Mouse (Mus musculus) CD4-positive, CD25-positive, alpha-beta regulatory T cell, adult 4 months (primary cell): ENCODE measurements around the gene Jun. TPM values are rescaled to one million over a fixed set of nuclear protein-coding genes. Genes with fewer than 3 reads are reported as not detected.

Experiments
- ATAC-seq: one replicate; pipeline ENCODE4 v1.8.0; 2017
- polyA plus RNA-seq, 2 experiments: library from polyadenylated mRNA; unstranded; fragments of 100-300 nt; shearing (Covaris generic); gene quantifications; one replicate each; pipeline ENCODE4 v1.2.1; 2017

Gene Jun
- polyA plus RNA-seq, 2 experiments from 2014 or later: 19.7 to 31.0 TPM

DNA sequence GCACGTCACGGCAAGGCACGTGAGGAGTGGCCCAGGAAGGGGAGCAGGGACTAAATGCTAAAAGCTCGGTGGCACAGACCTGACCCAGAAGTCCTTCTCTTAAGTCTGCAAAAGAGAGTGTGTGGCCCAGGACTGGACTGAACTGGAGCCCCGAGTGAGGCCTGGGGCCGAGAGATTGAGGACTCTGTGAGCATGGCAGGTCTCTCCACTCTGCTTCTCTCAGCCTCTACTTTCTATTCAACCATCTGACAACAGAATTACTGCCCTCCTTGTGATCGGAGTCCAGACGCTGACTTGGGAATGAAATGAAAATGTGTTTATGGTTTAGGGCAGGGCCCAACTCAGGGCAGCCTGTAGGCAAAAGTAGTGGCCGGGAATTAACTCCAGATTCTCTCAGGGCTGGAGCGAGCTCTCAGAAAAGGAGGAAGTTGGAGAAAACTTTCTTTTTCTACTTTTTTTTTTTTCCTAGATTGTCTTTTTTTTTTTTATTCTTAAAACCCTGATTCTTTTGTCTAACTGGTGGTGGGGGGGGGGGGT, 21.3 kb upstream of the Jun start:
- no peak for ATAC-seq

DNA sequence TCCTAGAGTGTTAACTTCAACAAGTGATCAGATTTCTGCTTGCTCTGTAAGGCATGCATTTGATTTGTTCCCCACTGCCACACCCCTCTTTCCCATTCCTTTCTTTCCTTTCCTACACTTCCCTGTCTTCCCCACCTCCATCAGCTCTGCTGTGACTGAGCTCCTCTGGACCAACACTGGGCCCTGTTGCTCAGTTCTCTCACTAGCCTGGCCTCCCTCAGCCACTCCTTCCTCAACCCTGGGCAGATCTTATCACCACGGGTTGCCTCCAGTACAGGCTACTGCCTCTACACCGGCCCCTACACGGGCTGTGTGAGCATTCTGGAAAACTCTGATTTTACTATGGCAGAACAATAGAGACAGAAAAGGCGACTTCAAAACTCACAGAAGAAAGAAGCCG, 18.4 kb upstream of the Jun start:
- no peak for ATAC-seq

DNA sequence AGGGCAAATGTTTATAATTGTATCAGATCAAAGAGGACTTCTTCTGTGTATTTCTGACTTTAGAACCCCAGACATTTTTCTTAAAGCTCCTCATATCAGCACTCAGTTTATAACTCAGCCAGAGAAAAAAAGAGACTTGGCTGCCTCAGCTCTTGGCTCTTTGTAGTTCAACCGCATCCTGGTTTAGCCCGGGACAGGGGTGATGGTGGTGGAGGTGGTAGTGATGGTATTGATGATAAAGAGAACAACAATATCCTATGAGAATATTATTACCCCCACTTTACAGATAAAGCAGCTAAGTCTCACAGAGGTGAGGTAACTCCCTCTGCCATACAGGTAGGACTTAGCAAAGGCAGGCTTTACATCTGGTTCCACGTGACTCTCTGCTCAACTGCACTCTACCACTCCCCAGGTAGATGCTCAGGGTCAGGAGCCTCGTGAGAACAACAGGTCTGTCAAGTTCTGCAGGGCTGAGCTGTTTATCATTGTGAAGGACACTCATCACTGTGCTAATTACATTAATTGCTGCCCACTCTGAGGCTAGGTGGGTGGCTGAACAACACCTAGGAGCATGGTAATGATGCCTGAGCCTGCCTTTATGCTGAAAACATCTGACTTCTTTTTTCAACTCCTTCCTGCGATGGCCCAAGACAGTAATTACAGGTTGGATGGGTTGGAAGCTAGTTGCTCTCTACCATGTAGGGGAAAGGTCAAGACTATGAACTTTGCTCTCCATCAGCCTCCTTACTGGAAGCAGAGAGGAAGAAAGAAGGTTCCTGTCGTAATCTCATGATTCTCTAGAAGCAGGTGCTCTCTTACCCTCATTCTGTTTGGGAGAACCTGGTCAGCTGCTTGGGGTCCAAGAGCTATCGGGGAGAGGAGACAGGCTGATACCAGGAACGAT, 16.3 kb upstream of the Jun start:
- peak; percentile 82 for ATAC-seq

DNA sequence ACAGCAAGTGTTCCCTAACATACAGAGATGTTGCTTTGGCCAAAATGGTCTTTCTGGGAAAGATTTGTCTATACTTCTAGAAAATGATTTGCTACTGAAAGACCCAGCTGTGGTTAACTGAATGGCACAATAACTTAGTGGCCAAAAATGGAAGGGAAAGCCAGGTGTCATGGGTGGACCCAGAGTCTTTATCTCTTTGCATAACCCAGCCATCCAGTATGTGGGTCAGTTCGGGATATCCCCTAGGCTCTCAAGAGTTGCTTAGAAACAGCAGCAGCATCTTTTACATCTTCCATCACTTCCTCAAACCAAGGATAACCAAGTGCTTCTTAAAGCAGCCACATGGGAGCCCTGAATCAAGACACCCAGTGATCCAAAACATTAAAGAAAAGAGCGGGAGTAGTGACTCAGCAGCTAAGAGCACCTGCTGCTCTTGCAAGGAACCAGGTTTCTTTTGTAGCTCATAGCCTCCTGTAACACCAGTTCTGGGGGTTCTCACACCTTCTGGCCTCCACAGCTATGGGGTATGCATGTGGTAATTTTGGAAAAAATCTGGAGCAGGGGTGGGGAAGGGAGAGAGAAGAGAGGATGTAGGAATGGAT, 11.7 kb upstream of the Jun start:
- ATAC-seq: no peak

DNA sequence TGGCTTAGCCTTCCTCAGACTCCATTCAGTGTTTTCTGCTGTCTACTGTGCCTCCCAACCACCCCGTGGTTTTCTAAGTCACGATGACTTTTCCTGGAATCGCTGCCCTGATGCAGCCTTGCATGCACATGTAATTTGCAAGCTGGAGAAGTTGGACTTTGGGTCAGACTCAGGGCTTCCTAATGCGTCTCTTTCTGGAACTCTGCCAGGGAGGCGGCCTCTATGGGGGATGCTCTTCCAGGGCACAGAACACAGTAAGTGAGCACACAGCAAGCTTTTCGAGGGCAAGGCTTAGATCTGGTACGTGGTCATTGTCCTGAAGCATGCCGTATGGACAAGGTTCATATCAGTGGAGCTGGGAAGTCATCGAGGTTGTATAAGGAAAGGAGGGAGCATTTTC, 10.9 kb upstream of the Jun start:
- ATAC-seq: no peak

DNA sequence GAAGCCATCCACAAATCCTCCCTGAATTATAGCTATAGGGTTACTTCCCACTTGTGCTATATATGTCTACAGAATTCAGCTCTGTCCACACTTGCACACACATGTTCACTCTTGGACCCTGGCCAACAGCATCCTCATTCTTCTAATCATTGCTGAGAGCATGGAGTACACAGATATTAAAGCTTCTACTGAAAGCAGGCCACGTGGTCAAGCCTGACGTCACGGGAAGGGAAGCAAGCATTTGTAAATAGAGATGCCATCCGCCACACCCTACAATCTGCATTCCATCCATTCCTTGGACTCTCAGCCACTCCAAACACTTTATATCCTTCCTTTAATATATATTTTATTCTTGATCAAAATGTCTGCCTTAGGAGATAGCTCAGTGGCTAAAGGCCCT, 5.2 kb upstream of the Jun start:
- ATAC-seq: no peak

DNA sequence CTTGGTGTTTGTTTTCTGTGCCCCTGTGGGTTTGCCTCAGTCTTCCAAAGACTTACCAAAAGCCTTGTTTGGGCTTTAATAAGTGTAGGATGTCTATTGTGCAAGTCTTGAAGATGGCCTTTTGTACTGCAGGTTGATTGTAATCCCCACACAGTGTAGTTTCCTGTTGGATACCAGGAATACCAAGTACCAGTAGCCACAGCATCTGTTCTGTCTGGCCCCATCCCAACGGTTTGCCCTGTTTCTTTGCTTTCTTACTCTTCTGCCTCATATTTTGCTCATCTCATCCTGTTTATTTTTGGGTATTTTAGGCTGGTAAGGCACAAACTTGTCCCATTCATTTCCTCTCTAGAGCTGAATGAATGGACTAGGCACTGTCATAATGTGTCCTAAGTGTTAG, 3.3 kb upstream of the Jun start:
- no peak for ATAC-seq

DNA sequence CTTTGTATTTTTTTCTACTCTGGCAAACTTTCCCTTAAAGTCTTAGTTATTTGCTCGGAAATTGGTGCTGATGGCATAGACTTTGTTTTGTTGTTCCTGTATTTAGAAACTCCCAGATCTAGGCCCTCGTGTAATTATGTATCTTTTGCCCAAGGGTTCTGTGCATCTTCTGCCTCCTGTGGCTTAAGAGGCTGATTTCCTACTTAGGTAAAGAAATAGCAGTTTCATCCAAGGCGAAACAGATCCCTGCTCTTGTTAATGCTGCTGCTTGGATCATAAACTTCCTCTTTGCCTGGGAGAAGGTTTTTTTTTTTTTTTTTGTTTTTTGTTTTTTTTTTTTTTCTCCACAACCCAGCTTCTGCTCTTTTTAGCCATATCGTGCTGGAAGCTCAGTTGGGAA, 2.3 kb upstream of the Jun start:
- no peak for ATAC-seq

DNA sequence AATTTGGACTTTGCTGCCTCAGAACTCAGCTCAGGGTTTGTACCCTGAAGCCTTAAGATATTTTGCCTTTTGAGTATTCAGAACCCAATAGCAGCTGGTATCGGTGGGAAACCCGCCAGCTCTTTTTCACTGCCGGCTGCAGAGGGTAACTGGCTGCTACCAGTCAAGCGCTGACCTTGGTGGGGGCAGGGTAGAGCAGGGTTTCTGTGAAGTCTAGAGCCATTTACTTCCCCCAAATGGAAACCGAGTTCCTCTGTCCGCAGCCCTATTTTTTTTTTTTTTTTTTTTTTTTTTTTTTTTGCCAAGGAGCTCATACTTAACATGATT, 1.7 kb upstream of the Jun start:
- ATAC-seq: no peak

DNA sequence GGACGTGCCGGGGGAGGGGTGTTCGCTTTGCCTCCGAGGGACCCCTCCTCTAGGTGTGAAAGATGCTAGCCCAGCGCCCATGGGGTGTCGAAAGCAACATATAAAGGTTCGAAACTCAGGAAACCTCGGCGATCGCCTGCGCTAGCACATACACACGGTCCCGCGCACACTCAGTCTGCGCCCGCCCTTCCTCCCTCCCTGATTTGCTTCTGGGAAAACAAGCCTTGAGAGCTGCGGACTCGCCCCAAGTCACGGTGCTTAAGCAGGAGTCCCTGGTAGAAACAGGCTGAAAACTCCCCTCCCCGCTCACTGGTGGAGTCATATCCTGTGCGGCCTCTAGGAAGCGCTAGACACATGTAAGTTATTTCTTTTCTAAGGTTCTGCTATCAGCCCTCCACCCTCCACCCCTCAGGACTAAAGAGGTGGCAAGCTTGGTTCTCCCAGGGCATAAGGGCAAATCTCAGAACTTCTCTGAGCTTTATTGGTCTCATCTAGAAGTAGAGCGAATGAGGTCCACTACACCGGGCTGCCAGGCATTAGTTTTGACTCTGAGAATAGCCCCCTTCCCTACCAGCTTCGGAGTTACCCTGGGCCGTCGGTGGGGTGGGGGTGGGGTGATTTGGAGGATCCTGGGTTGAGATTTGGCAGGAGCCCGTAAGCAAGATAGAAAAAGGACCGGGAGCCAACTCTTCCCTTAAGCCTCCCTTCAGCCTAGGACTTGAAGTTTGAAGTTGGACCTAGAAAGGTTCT, 1.2 kb upstream of the Jun start:
- ATAC-seq: peak; percentile 46

DNA sequence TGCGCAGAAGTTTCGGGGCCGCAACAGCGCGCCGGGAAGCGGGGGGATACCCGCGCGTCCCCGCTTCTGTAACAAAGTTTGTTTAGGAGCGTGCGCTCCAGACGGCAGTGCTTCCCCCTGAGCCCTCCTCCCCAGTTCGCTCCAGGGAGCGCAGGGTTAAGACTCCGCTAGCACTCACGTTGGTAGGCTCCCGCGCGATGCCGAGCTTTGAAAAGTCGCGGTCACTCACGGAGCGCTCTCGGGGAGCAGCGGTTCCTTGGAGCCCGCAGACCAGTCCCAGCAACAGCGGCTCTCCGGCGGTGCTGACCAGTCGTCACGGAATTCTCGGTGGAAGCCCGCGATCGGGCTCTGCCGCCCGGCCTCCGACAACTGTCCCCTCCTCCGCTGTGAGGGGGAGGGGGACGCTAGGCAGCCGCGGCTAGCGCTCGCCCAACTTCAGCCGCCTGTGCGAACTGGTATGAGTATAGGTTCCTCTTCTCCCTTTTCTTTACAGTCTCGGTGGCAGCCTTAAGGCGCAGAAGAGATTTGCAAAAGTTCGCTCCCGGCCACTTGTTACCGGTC, 631 bp downstream of the Jun start:
- ATAC-seq: peak; percentile 1

DNA sequence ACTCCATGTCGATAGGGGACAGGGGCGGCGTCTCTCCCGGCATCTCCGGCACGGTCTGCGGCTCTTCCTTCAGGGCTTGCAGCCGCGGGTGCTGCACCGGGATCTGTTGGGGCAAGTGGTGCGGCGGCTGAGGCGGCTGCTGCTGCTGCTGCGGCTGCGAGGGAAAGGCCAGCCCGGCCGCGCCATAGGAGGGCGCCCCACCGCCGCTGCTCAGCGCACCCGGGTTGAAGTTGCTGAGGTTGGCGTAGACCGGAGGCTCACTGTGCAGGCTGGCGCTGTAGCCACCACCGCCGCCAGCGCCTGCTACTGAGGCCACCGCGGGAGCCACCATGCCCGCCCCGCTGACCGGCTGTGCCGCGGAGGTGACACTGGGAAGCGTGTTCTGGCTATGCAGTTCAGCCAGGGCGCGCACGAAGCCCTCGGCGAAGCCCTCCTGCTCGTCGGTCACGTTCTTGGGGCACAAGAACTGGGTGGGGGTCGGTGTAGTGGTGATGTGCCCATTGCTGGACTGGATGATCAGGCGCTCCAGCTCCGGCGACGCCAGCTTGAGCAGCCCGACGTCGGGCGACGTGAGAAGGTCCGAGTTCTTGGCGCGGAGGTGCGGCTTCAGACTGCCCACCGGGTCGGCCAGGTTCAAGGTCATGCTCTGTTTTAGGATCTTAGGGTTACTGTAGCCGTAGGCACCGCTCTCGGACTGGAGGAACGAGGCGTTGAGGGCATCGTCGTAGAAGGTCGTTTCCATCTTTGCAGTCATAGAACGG, 1.3 kb downstream of the Jun start:
- ATAC-seq: peak; percentile 17

DNA sequence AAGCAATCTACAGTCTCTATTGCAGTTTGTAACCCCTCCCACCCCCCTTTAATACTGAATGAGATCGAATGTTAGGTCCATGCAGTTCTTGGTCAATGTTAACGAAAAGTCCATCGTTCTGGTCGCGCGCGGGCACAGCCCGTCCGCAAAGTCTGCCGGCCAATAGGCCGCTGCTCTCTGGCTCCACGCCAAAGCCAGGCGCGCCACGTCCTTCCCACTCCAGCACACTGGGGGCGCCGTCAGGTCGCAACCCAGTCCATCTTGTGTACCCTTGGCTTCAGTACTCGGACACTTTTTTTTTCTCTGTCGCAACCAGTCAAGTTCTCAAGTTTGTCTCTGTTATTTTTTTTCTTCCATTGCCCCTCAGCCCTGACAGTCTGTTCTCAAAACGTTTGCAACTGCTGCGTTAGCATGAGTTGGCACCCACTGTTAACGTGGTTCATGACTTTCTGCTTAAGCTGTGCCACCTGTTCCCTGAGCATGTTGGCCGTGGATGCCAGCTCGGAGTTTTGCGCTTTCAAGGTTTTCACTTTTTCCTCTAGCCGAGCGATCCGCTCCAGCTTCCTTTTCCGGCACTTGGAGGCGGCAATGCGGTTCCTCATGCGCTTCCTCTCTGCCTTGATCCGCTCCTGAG, 2.0 kb downstream of the Jun start:
- peak; percentile 2 for ATAC-seq

DNA sequence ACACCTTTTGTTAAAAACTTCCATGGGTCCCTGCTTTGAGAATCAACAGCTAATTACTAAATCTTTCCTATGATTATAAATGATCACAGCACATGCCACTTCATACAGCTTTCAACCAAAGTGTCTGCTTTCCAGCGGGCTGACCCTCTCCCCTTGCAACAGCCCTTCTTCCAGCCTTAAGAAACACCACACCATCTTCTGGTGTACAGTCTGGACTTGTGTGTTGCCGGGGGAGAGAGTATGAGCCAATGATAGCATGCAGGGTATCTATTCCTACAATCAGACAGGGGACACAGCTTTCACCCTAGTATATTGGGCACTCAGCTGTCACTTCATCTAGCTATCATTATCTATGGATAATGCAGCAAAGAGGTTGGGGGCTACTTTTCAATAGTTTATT, 2.9 kb downstream of the Jun start:
- no peak for ATAC-seq

DNA sequence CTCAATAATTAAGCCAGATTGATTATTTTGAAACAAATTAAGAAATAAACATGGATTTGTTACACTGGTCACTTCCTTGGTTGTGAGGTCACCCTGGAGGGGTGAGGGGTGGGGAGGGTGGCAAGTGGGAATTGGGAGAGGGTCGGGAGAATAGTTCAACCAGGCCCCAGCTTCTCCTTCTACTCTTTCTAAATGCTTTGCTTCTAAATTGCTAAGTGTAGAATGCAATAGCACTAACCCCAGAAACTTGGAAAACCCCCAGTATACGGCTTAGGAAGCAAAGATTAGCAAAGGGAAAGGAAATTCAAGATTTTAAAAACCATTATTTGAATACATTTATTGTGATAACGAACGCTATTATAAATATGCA, 3.3 kb downstream of the Jun start:
- no peak for ATAC-seq

DNA sequence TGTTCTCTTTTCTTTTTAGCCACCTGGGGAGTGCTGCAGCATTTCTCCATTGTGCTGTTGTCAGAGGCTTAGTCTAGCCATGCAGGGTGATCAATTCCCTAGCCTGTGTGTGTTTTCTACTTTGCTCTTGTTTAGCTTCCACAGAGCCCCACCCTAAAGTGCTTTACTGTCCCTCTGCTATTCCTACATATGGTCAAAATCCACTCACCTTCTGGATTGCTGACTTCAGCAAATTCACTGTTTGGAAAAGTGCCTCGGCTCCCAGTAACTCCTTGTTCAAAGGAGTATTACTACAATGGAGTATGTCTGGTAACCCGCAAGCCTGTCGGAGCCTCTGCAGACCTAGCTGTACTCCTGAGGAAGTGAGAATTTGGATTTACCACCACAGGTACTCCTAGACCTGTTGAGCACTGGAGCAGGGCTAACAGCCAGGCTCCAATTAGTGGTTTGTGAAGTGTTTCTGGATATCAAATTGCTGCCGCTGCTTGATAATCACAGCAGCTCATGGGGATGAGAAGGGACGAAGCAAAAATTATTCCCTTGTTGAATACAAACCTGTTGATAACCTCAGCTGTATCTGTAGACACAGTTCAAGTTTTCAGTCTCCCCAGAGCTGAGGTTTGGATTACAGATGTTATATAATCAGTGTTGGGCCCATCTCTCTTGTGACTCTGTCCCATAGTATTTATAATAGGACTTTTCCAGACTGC, 3.8 kb downstream of the Jun start:
- ATAC-seq: no peak

DNA sequence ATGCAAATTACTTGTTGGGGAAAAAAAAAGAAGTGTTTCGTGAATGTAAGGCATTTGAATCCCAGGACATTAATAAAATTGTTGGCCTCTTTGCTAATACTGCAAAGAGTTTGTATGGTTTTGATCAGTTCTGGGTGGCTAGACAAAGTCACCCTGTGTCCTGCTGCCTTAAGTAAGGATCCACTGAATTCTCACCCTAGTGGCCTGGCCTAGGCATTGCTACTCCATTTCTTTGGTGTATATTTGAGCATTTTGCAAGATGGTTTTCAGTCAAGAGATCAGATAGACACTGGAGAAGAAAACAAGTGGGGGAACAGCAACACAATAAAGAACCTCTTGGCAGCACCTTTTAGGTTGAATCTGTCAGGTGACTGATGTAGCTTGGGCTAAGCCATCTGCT, 6.9 kb downstream of the Jun start:
- peak; percentile 22 for ATAC-seq

DNA sequence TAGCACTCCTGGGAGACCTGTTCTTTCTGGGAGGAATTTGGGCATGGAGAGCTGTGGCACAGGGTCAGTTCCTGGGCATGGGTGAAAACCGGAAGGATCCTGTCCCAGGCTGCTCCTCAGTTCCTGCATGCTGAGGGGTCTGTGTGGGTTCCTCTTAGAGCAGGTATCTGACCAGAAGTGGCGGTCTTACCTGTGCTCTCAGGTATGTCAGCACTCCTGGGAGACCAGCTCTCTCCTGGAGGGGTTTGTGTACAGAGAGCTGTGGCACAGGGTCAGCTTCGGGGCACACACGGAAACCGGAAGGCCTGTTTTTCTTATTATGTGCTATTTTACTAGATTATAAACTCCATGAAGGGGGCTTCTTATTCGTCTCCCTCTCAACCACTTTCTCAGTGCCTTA, 7.3 kb downstream of the Jun start:
- ATAC-seq: no peak

DNA sequence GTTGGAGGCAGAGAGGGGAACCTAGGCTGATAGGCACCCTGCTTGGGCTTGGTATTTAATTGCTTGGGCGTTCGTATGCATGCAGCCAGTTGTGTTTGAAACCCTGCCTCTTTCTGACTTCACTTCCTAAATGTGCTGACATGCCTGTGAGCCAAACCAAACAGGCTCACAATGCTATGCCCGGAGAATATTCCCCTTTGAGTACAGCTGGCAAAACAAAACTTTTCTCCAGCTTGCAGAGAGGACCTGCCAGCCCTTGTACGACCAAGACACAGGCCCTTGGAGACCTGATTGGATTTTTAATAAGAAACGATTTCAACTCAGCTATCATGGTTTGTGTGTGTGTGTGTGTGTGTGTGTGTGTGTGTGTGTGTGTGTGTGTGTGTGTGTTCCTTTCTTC, 14.0 kb downstream of the Jun start:
- ATAC-seq: no peak

DNA sequence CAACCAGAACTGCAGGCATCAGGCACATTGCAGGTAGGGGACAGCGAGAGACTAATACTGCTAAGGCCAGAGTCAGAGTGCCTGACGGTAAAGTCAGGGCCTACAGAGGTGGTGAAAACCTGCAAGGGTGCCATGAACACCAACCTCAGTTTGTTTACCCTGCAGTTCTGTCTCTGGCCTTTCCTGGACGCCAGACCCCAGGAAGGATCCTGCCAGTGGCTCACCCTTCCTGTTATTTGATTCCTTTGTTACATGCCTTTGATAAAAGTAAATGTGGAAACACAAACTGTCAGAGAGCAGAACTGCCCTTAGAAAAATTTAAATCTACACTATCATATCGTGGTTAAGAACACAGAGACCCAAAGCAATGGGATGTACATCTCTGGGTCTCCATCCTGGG, 20.9 kb downstream of the Jun start:
- ATAC-seq: no peak

DNA sequence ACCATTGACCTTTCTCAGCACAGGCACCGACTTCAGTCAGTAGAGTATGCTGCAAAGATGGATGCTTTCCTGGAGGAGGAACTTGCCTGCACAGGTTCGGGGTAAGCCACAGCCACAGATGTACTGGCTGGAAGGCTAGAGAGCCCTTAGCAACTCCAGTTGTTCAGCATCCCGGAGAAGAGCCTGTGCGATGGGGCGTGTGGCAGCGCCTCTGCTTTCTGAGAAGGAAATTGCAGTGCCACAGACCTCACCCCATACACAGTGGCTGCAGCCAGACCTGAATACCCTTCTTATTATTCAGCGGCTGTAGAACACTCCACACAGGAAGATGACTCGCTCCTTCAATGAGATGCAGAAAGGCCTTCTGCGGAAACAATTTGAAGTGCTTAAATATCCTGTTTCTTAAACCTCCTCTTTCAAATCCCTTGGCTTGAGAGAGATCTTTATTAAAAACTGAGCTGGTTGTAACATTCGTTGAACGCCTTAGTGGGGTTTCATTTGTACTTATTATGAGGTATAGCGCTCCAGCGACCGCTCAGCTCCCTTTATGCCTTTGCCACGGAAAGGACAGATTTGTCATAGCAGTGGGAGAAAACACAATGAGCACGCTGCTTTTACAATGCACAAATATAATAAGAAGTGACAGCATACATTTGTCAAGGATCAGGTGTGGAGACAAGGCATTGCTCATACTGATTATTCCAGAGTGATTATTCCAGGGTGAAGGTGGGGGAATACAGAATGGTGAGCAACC, 26.0 kb downstream of the Jun start:
- ATAC-seq: no peak
